Mouse (Mus musculus) midbrain, embryonic 10.5 days (tissue): ENCODE measurements at regions not wholly inside any gene's neighbourhood (a gene's known extent, or its start where the extent isn't known, plus 50 kb on each side); places are given as distances from the start of the nearest gene placed in this dataset.

Experiments used
- DNase-seq: peaks from one replicate; pipeline ENCODE4 v3.0.0-alpha.2; 2017; ENCODE audit warnings: low spot score
- H3K27ac ChIP-seq: fragments of 300-500 bp; sonication (generic); replicated peaks from 2 replicates; pipeline ENCODE4 v1.5.1; 2016; ENCODE audit warnings: mild to moderate bottlenecking
- H3K27me3 ChIP-seq: fragments of 300-500 bp; sonication (generic); 2 replicates; pipeline ENCODE4 v1.6.1; 2016; ENCODE audit warnings: low read depth, mild to moderate bottlenecking; ENCODE audit not compliant: poor library complexity, severe bottlenecking
- H3K36me3 ChIP-seq: fragments of 300-500 bp; sonication (generic); 2 replicates; pipeline ENCODE4 v1.6.1; 2016; ENCODE audit warnings: mild to moderate bottlenecking, moderate library complexity
- H3K4me1 ChIP-seq: fragments of 300-500 bp; sonication (generic); 2 replicates; pipeline ENCODE4 v1.6.1; 2016
- H3K4me3 ChIP-seq: fragments of 300-500 bp; sonication (generic); 2 replicates; pipeline ENCODE4 v1.5.1; 2016; ENCODE audit warnings: mild to moderate bottlenecking, moderate library complexity
- H3K9me3 ChIP-seq: fragments of 300-500 bp; sonication (generic); replicated peaks from 2 replicates; pipeline ENCODE4 v1.6.1; 2016; ENCODE audit warnings: mild to moderate bottlenecking
- whole genome bisulfite sequencing: fragments of 180-500 bp; shearing (Covaris S2); methylation state at CpG from one replicate; pipeline ENCODE4 v1.1.7; 2016; 5-methylcytosine and 5-hydroxymethylcytosine counted together

DNA sequence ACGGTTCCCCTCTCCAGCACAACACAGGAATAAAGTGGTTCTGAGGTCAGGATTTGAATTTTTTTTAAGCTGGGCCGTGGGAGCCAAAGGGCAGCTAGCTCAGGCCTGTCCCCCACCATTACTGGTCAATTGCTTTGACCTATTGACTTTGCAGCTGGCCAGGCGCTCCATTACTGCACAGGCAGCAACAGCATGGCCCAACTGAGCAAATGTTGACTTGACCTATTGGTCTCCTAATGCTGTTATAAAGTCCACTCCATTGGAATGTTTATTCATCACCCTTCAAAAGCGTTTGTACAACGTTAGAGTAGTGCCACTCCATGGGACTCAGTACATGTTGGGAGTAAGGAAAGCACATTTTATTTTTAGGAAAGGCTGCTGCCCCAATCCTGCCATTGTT is 127.5 kb upstream of the Mylip start:
- Histone ChIP-seq H3K9me3 (no peaks in the 10 kb centered on the region), H3K36me3 (no peaks in the 10 kb centered on the region), H3K27me3 (peaks cover 25% of the 10 kb centered on the region), H3K4me3 (no peak overlapping the region), H3K27ac (no peak overlapping the region), H3K4me1 (peaks cover 4% of the 10 kb centered on the region; the same call in 1 of the 2 replicates)
- peak; percentile 49 for DNase-seq
- 53% methylated on average over 5 of the region's 5 CpGs for WGBS

DNA sequence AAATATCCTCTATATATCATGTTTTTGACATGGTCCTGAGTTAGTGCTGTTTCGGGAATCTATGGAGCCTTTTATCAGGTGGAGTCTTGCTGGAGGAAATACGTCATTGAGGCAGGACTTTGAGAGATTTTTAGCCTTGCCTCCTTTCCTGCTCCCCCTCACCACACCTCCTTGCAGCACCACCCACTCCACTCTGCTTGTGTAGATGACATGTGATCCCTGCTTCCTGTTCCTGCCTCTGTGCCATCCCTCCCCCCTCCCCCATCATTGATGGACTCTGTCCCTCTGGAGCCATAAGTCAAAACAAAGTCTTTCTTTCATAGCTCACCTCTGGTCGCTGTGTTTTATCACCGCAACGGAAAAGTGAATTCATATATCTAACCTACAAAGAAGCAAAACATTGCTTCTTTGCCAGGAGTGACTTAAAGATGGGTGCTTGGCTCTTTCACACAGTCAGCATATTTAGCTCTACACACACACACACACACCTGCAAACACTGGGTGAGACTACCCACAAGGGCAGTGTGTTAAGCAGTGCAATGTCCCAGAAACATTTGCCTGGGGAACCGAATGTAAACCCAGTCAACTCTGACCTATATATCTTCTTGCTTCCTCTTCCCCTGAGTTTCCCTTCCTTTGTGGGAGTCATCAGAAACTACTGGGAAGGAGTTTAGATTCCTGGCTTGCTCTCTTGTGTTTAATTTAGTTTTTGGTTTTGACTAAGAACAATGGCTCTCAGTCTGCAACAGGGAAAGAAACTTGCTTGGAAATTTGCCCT is 123.1 kb upstream of the Mylip start:
- Histone ChIP-seq H3K4me1 (peaks cover 15% of the 10 kb centered on the region), H3K36me3 (no peaks in the 10 kb centered on the region), H3K9me3 (no peaks in the 10 kb centered on the region), H3K27me3 (peaks cover 45% of the 10 kb centered on the region), H3K4me3 (no peak overlapping the region), H3K27ac (no peak overlapping the region)
- WGBS: 91% methylated on average over 6 of the region's 6 CpGs
- DNase-seq: no peak

DNA sequence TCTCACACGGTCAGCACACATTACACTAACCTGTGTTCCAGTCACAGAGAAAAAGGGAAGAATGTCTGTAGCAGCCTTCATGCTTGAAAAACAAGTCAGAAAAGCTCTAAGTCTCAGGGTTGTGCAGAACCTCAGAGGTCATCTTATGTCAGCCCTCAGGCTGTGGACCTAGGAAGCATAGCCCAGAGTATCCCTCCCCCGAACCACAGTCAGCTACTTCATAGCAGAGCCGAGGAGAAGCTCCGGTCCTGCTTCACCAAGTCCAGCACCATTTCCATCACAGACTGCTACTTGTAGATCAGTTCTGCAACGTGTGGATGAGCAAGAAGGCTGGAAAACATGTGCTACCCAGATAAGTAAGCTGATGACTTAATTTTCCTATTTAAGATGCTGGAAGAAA is 122.1 kb upstream of the Mylip start:
- no peaks in the 10 kb centered on the region for H3K9me3 ChIP-seq
- H3K36me3 ChIP-seq: no peaks in the 10 kb centered on the region
- no peak overlapping the region for H3K27ac ChIP-seq
- H3K4me3 ChIP-seq: no peak overlapping the region
- no peak for DNase-seq
- peaks cover 45% of the 10 kb centered on the region for H3K27me3 ChIP-seq
- H3K4me1 ChIP-seq: peaks cover 11% of the 10 kb centered on the region
- WGBS: 79% methylated on average over 5 of the region's 5 CpGs

DNA sequence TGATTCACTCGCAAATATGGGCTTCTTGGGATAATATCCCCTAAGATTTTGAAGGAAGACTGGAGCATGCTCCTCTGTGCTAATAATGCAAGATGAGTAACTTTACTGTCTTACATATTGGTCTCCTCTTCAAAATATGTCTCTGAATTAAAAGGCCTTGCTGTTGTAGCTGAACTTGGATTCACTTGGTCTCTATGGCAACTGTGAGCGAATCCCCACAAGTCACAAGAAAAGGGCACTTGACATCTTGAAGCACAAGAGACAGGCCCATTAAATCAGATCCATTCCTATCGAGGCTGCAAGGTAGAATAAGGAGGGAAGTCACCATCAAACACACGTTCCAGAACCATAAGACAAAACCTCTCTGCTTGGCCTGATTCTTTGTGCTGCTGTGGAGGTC is 121.6 kb upstream of the Mylip start:
- 77% methylated on average over 4 of the region's 4 CpGs for WGBS
- Histone ChIP-seq H3K27ac (no peak overlapping the region), H3K4me3 (no peak overlapping the region), H3K9me3 (no peaks in the 10 kb centered on the region), H3K36me3 (no peaks in the 10 kb centered on the region), H3K27me3 (peaks cover 45% of the 10 kb centered on the region), H3K4me1 (peaks cover 11% of the 10 kb centered on the region)
- DNase-seq: no peak

DNA sequence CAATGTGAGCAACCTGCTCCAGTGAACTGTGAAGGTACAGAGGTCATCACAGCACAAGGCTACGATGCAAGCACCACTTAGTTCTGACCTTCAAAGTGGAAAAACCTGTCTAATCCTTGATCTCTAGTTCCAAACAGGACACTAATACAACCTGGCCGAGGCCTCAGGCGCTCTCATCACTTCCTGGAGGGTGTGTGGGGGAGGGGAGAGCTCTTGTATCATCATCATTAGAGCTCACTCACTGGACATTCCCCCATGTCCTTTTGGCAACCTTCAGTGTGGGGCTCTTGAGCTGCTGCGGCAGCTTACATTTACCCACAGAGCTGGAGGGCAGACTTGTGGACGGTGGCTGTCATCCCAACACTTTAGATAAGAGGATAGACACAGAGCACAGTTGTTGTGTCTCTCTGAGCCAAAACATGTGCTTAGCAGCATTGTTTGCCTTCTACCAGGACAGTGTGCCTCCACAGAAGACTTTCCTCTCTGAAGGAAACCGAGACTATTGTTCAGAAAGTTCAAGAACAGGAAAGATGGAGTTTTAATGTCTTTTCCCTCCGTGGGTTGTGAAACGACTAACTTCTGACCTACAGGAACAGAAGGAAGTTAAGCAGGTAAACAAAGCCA is 115.2 kb upstream of the Mylip start:
- Histone ChIP-seq H3K4me1 (no peaks in the 10 kb centered on the region), H3K9me3 (no peaks in the 10 kb centered on the region), H3K27me3 (peaks cover 15% of the 10 kb centered on the region), H3K4me3 (no peak overlapping the region), H3K36me3 (no peaks in the 10 kb centered on the region), H3K27ac (no peak overlapping the region)
- DNase-seq: no peak
- 85% methylated on average over 8 of the region's 8 CpGs for WGBS

DNA sequence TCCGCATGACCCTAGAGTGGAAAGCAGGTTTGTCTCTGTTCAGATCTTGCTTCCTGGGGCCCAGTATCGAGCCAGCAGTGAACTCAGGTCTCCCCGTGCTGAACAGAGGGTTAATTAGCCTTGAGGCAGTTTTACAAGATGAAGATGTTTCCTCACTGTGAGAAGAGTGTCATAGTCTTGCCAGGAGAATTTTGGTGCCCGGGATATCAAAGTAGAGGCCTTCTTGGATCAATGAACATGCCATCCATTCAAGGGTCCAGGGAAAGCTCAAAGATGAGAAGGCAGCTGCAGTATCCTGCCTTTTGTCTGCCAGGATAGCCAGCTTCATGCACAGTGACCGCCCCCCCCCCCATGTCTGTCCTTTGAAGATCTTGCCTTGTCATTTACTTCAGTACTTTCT is 114.2 kb upstream of the Mylip start:
- peaks cover 10% of the 10 kb centered on the region; the same call in 1 of the 2 replicates for H3K27me3 ChIP-seq
- no peak for DNase-seq
- no peaks in the 10 kb centered on the region for H3K4me1 ChIP-seq
- no peaks in the 10 kb centered on the region for H3K9me3 ChIP-seq
- WGBS: 75% methylated on average over 5 of the region's 5 CpGs
- no peak overlapping the region for H3K4me3 ChIP-seq
- H3K36me3 ChIP-seq: no peaks in the 10 kb centered on the region
- H3K27ac ChIP-seq: no peak overlapping the region

DNA sequence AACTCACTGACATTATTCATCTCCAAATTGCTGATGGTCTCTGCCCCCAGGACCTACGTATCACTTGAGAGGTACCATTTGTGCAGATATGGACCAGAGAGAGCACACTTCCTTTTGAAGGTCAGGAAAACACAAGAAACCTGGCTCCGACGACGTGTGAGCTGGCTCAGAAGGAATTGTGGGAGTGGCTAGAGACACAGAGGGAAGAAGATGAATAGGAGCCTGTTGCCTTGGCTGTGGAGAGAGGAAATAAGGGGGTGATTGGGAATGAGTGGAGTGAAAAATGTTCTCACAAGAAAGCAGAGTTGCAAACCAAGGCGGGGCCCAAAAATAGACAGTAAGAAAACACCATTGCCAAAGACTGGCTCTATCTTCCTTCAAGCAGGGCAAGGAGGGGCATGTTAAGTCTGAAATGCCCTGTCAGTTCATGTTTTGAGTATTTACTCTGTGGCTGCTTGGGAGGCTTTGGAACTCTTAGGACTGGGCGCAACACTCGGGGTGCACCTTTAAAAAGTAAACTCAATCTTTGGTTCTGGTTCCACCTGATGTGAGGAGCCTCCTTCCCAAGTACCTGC is 111.6 kb upstream of the Mylip start:
- Histone ChIP-seq H3K9me3 (no peaks in the 10 kb centered on the region), H3K4me1 (no peaks in the 10 kb centered on the region), H3K27me3 (peaks cover 10% of the 10 kb centered on the region; the same call in 1 of the 2 replicates), H3K4me3 (no peak overlapping the region), H3K36me3 (no peaks in the 10 kb centered on the region), H3K27ac (no peak overlapping the region)
- DNase-seq: no peak
- 84% methylated on average over 7 of the region's 7 CpGs for WGBS

DNA sequence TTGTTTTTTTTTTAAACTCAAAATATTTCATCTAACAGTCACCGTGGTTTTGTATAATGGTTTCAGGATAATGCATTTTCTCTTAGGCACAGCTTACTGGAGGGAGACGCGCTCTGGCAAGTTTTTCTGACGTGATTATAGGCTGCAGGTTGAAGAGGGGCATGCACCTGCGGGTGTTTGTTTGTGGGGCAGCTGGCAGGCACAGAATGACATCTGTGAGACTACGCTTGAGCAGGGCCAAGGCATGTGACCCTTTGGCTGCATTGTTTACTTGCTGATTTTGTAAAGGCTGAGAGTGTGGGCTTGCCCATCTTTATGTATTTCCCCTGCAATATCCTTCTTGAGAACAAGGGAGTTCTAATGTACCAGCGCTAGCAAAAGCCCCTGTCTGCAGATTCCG is 108.4 kb upstream of the Mylip start:
- Histone ChIP-seq H3K4me1 (no peaks in the 10 kb centered on the region), H3K27me3 (peaks cover 10% of the 10 kb centered on the region; the same call in 1 of the 2 replicates), H3K4me3 (no peak overlapping the region), H3K27ac (no peak overlapping the region), H3K9me3 (no peaks in the 10 kb centered on the region), H3K36me3 (no peaks in the 10 kb centered on the region)
- DNase-seq: no peak
- 84% methylated on average over 8 of the region's 8 CpGs for WGBS

DNA sequence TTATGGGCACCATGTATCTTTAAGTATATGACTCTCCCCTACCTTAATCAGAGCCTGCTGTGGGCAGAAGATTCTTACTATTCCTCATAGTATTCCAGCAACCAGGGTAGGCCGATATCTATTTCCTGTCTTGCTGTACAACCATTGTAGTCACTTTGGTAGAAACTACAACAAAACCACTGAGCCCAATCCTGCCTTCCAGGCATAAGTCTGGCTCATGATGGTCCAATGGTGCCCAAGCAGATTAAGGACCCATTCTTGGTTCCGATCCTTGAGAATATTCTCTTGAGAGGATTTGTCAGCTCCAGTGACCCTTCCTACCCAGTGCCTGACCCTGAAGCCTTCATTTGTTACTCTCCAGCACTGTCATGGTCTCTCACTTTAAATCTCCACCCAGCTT is 102.9 kb upstream of the Mylip start:
- no peak for DNase-seq
- Histone ChIP-seq H3K4me3 (no peak overlapping the region), H3K27ac (no peak overlapping the region), H3K4me1 (no peaks in the 10 kb centered on the region), H3K36me3 (no peaks in the 10 kb centered on the region), H3K9me3 (no peaks in the 10 kb centered on the region), H3K27me3 (no peaks in the 10 kb centered on the region)
- WGBS: 89% methylated on average over 2 of the region's 2 CpGs

DNA sequence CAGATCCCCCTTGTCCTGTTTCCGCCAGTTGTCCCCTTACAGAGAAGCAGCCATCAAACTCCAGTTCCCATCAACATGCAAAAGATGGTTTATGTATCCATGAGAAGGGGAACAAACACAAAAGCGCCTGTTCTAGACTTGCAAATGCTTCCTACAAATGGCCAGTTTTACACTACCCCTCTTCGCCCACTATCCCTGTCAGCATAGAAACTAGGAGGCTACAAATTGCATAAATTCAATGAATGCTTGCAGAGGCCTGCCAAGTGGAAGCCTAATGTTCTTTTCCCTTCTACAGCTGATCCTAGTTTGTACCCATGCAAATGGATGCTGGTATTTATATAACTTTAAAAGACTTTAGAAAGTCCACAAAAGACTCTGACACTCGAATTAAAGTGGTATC is 102.3 kb upstream of the Mylip start:
- Histone ChIP-seq H3K9me3 (no peaks in the 10 kb centered on the region), H3K4me1 (no peaks in the 10 kb centered on the region), H3K27ac (no peak overlapping the region), H3K4me3 (no peak overlapping the region), H3K27me3 (no peaks in the 10 kb centered on the region), H3K36me3 (no peaks in the 10 kb centered on the region)
- DNase-seq: no peak
- WGBS: 89% methylated on average over 4 of the region's 4 CpGs

DNA sequence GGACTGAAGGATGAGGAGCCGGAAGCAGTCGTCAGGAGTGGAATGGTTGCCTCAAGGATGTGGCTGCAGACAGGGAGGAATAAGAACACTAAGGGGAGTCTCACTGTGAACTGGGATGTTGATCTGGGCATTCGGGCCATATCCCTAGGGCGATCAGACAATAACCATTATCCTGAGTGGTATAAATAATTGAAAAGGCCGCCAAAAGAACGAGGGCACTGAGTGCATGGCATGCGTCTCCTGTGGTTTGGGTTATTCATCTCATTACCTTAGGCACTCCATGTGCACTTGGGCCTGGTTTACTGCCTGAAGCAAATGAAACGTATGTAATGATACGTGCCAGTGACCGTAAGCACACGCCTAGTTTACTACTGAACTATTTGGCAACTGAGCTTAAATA is 99.6 kb upstream of the Mylip start:
- Histone ChIP-seq H3K4me3 (no peak overlapping the region), H3K27ac (no peak overlapping the region), H3K27me3 (no peaks in the 10 kb centered on the region), H3K9me3 (no peaks in the 10 kb centered on the region), H3K4me1 (no peaks in the 10 kb centered on the region), H3K36me3 (no peaks in the 10 kb centered on the region)
- WGBS: 95% methylated on average over 11 of the region's 11 CpGs
- DNase-seq: no peak

DNA sequence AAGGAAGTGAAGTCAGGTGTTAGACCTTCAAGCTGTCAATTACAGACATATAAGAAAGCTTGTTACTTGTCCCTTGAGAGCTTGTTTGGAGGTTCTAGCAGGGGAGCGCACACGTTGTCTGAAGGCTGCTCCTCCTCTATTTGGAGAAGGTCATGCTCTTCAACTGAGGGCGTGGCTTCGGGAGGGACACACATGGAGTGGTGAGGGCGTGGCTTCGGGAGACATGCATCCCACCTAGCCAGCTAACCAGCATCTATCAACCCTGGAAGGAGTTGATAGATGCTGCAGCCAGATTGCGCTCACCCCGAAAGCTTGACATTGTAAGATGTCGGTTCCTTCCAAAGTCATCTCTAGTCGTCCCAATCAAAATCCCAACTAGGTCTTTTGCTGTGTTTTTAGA is 94.9 kb upstream of the Mylip start:
- H3K4me3 ChIP-seq: no peak overlapping the region
- no peaks in the 10 kb centered on the region for H3K9me3 ChIP-seq
- no peaks in the 10 kb centered on the region for H3K4me1 ChIP-seq
- WGBS: 92% methylated on average over 10 of the region's 10 CpGs
- no peak overlapping the region for H3K27ac ChIP-seq
- H3K36me3 ChIP-seq: no peaks in the 10 kb centered on the region
- no peak for DNase-seq
- no peaks in the 10 kb centered on the region for H3K27me3 ChIP-seq

DNA sequence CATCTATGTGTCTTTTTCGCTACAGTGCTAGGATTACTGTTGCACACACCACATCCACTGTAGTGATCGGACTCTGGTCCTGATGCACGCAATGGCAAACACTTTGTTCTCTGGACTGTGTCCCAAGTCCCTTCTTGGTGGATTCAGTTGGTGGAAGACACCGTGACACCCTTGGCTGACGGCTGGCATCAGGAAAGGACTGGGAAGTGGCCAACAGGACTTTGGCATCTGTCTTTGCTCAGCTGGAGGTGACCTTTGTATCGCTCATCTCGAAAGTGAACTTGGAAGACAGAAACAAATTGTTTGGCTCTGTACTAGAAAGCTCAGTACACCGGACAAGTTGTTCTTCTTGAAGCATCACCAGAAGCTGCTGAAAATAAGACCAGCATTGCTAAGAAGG is 88.9 kb upstream of the Mylip start:
- Histone ChIP-seq H3K9me3 (no peaks in the 10 kb centered on the region), H3K4me3 (no peak overlapping the region)
- WGBS: 91% methylated on average over 8 of the region's 8 CpGs

More for the DNA sequence above, 88.9 kb upstream of the Mylip start:
- H3K27me3 ChIP-seq: no peaks in the 10 kb centered on the region
- DNase-seq: no peak
- 0 out of 2 replicates have a peak, but pooled peaks cover 2% of the 10 kb centered on the region for H3K4me1 ChIP-seq
- no peaks in the 10 kb centered on the region for H3K36me3 ChIP-seq
- H3K27ac ChIP-seq: no peak overlapping the region
